18 mouse cellular contexts compared by ENCODE assay signal in genomic region chr2:93011933-93012332, GRCm38 (mm10). TPM values are rescaled to one million over a fixed set of nuclear protein-coding genes. Genes with fewer than 3 reads are reported as not detected.
A peak's percentile ranks its signal among the peaks of the same experiment; 100 is the strongest.
DNase-seq lines count a peak whose midpoint lies in the region; ATAC-seq and TF ChIP-seq lines count a peak whose summit lies in the region.
"Had no signal": no experiment of that assay in that cellular context is flagged by ENCODE, and none has a peak within 500 bp of the region (broad histone marks: within the 10 kb centered on the region; RNA-seq: fewer than 3 reads in every experiment).

No protein-coding gene starts in this region.

- H3K4me1 ChIP-seq in cerebellum, adult 2 months (ENCODE audit: control insufficient read depth, insufficient read depth, low read length): peaks cover 6% of the 10 kb centered on the region
- peaks cover 25% of the 10 kb centered on the region for H3K4me1 ChIP-seq in kidney, postnatal 0 days (replicated peaks; ENCODE audit: insufficient read depth, low read length)
- peaks cover 76% of the 10 kb centered on the region for H3K4me1 ChIP-seq in liver, embryonic 12.5 days

- no peaks in the 10 kb centered on the region for H3K27me3 ChIP-seq in cerebellum, adult 2 months (ENCODE audit: control insufficient read depth, insufficient read depth, low read length)
- no peaks in the 10 kb centered on the region for H3K27me3 ChIP-seq in kidney, postnatal 0 days (ENCODE audit: insufficient read depth, low read length)
- no peaks in the 10 kb centered on the region for H3K27me3 ChIP-seq in liver, embryonic 12.5 days (replicated peaks)

- no peak for DNase-seq in cerebellum, adult 2 months
- DNase-seq in cerebellum, adult 8-10 months: no peak
- DNase-seq in kidney, postnatal 0 days (ENCODE audit: low spot score): no peak
- DNase-seq in kidney, postnatal 4 days: no peak
- peak; percentile 17 for DNase-seq in ES-CJ7 (ENCODE audit: low read depth, low spot score)
- no peak for DNase-seq in spleen, postnatal 36 days (ENCODE audit: low spot score in 2 of 2)
- DNase-seq: adrenal gland, postnatal 10 days; cerebellum, adult 11-12 months; cerebellum, postnatal 36 days; heart, adult 11 months; kidney, adult 2 months; kidney, postnatal 14 days; lung, postnatal 14 days; thymus, postnatal 36 days had no signal

- 0 out of 2 replicates have a peak, but pooled peaks cover 7% of the 10 kb centered on the region for H3K36me3 ChIP-seq in kidney, postnatal 0 days (ENCODE audit: insufficient read depth, low read length)
- peaks cover 29% of the 10 kb centered on the region for H3K36me3 ChIP-seq in liver, embryonic 12.5 days
- H3K36me3 ChIP-seq: liver, embryonic 15.5 days had no signal

- H3K9me3 ChIP-seq in kidney, postnatal 0 days (replicated peaks; ENCODE audit: low read length): no peaks in the 10 kb centered on the region
- H3K9me3 ChIP-seq in liver, embryonic 12.5 days (replicated peaks): no peaks in the 10 kb centered on the region
- H3K9me3 ChIP-seq: forebrain, embryonic 10.5 days; liver, embryonic 15.5 days had no signal

- no peak overlapping the region for H3K4me2 ChIP-seq in kidney, postnatal 0 days (ENCODE audit: low read length)
- peak overlapping the region; percentile 98; the same call in 1 of the 2 replicates for H3K4me2 ChIP-seq in liver, embryonic 12.5 days
- H3K4me2 ChIP-seq: liver, embryonic 15.5 days had no signal

- 81% methylated on average over 9 of the region's 9 CpGs for WGBS in cerebellum, adult 2 months
- WGBS in kidney, postnatal 0 days: 84% methylated on average over 9 of the region's 9 CpGs
- 82% methylated on average over 9 of the region's 9 CpGs for WGBS in liver, embryonic 12.5 days (ENCODE audit: insufficient replicate concordance)

- H3K4me3 ChIP-seq in cerebellum, adult 2 months (replicated peaks; ENCODE audit: insufficient read depth, low read depth, low read length): no peak overlapping the region
- no peak overlapping the region for H3K4me3 ChIP-seq in kidney, postnatal 0 days (replicated peaks; ENCODE audit: low read depth, low read length)
- no peak overlapping the region for H3K4me3 ChIP-seq in liver, embryonic 12.5 days
- H3K4me3 ChIP-seq: forebrain, embryonic 10.5 days; left cerebral cortex, adult 2 months; liver, embryonic 15.5 days had no signal

- TF ChIP-seq CTCF in cerebellum, adult 2 months (IDR thresholded peaks at IDR 0.05; ENCODE audit: borderline replicate concordance, insufficient read depth, low read depth, low read length): peak; percentile 21; the same call in 1 of the 2 replicates
- peak; percentile 59 for TF ChIP-seq CTCF in kidney, postnatal 0 days (IDR thresholded peaks at IDR 0.05; ENCODE audit: low read depth)

- no peak for ATAC-seq in kidney, postnatal 0 days (replicated peaks; ENCODE audit: low FRiP score, low read depth)
- ATAC-seq in liver, embryonic 12.5 days: no peak

- H3K9ac ChIP-seq in kidney, postnatal 0 days (ENCODE audit: low read depth, low read length): no peak overlapping the region
- H3K9ac ChIP-seq in liver, embryonic 12.5 days: no peak overlapping the region
- H3K9ac ChIP-seq: liver, embryonic 15.5 days had no signal

- TF ChIP-seq POLR2A in cerebellum, adult 2 months (IDR thresholded peaks at IDR 0.05; ENCODE audit: borderline replicate concordance, insufficient read depth, low read length): no peak

- H3K27ac ChIP-seq in cerebellum, adult 2 months (ENCODE audit: insufficient read depth, low read length): no peak overlapping the region
- no peak overlapping the region for H3K27ac ChIP-seq in kidney, postnatal 0 days
- no peak overlapping the region for H3K27ac ChIP-seq in liver, embryonic 12.5 days
- H3K27ac ChIP-seq: forebrain, embryonic 10.5 days; left cerebral cortex, adult 2 months; liver, embryonic 15.5 days had no signal

RNA-seq across cellular contexts. Expression of gene Prdm11, which starts 34.0 kb away (rescaled TPM):
- polyA plus RNA-seq in cerebellum, adult 2 months (2012; rRNA removed): 10.3 and 11.3 TPM in 2 replicates
- polyA plus RNA-seq in kidney, postnatal 0 days (2015; fragmentation: Nextera tagmentation; extraction: Ambion mirVana): 3.7 and 4.9 TPM in 2 replicates
- polyA plus RNA-seq in liver, embryonic 12.5 days (2016; fragmentation: Nextera tagmentation; extraction: Ambion mirVana): 8.0 and 9.2 TPM in 2 replicates
